Mouse (Mus musculus) lung, adult 2 months (tissue): ENCODE data around the gene Tmcc3.

Source experiments
- CTCF ChIP-seq: fragments of 200-500 bp; IDR thresholded peaks from 2 replicates; pipeline ENCODE4 v1.5.1; 2011; ENCODE audit warnings: mild to moderate bottlenecking, low read length, control low read depth; ENCODE audit not compliant: insufficient read depth
- POLR2A ChIP-seq: fragments of 200-500 bp; IDR thresholded peaks from 2 replicates; pipeline ENCODE4 v1.6.1; 2011; ENCODE audit warnings: low read depth, mild to moderate bottlenecking, control low read depth, low read length, borderline replicate concordance; ENCODE audit errors: extremely low read depth

DNA sequence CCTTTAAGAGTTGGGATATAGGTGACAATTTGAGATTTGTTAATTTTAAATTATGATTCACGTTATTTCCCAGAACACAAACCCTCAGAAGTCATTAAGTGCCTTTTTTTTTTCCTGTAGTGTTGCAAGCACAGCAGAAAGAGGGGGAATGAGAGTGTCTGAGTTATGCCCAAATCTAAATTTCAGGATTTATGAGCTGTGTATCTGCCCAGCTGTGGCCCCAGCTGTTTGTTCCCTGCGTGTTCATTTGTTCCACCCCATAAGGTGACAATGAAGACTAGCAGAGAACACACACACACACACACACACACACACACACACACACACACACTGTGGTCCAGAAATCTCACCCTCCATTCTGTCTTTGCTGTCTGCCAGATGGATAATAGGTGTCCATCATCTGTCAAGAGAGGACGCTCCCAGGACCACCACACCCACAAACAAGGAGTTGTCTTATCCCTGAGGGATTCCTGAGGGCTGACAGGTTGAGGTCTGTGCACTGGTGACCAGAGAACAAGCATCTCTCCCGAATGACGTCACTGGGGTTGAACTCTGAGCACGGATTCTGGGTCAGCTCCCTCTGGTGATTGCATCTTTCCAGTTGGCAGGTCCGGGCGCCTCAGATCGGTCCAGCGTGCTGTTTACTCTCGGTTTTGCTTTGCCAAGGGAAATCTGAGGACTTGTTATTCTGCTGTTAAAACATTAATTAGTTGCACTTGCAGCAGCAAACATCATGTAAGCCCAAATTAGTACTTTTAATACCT lies 86.3 kb downstream of the Tmcc3 start:
- TF ChIP-seq CTCF = no peak
- TF ChIP-seq POLR2A = no peak
